Mouse (Mus musculus): Measurements from ENCODE around the gene Snap29. TPM values are rescaled to one million over a fixed set of nuclear protein-coding genes. Genes with fewer than 3 reads are reported as not detected.

Snap29 gene
- total RNA-seq (2014; rRNA removed) (41.9 and 43.2 TPM in 2 replicates), polyA plus RNA-seq (2015; fragmentation: Nextera tagmentation; extraction: Ambion mirVana) (14.5 and 19.9 TPM in 2 replicates)

- peak; percentile 99 for DNase-seq
- Histone ChIP-seq H3K9me3 (ENCODE audit: low read length) (no peaks in the 10 kb centered on the region), H3K4me1 (ENCODE audit: insufficient read depth) (peaks cover 21% of the 10 kb centered on the region), H3K36me3 (ENCODE audit: insufficient read depth) (0 out of 2 replicates have a peak, but pooled peaks cover 8% of the 10 kb centered on the region), H3K4me2 (ENCODE audit: low read depth) (peak within 1 kb of the TSS; percentile 58), H3K27me3 (ENCODE audit: insufficient read depth, low read length) (no peaks in the 10 kb centered on the region), H3K27ac (ENCODE audit: low read depth, low read length) (peak within 1 kb of the TSS; percentile 87), H3K9ac (peak within 1 kb of the TSS; percentile 85), H3K4me3 (ENCODE audit: low read depth, low read length) (peak within 1 kb of the TSS; percentile 60)
- ATAC-seq, result peak; percentile 97
- 3% methylated on average over 63 of the region's 69 CpGs for WGBS
- TF ChIP-seq CTCF (IDR thresholded peaks at IDR 0.05; ENCODE audit: low read depth), result no peak; the same call in 1 of the 2 replicates
These were observed at the start of gene Snap29, which contains the start of gene Pi4ka for GRCm38 (mm10) chr16:17405736-17406443. TSS of gene Snap29 (plus strand) at chr16:17405986. TSS of gene Pi4ka (minus strand) at chr16:17406314.

- no peaks in the 10 kb centered on the region for H3K27me3 ChIP-seq (ENCODE audit: insufficient read depth, low read length)
- no peaks in the 10 kb centered on the region for H3K4me1 ChIP-seq (ENCODE audit: insufficient read depth)
- H3K4me3 ChIP-seq (ENCODE audit: low read depth, low read length), result no peak overlapping the region
- 89% methylated on average over 6 of the region's 6 CpGs for WGBS
- peaks cover 72% of the 10 kb centered on the region for H3K36me3 ChIP-seq (ENCODE audit: insufficient read depth)
- no peak for TF ChIP-seq CTCF (IDR thresholded peaks at IDR 0.05; ENCODE audit: low read depth)
- DNase-seq (no peak), ATAC-seq (no peak)
- H3K4me2 ChIP-seq (ENCODE audit: low read depth), result no peak overlapping the region
- no peak overlapping the region for H3K9ac ChIP-seq
- no peaks in the 10 kb centered on the region for H3K9me3 ChIP-seq (ENCODE audit: low read length)
- no peak overlapping the region for H3K27ac ChIP-seq (ENCODE audit: low read depth, low read length)
These were observed 49.8 kb upstream of the Snap29 start for GRCm38 (mm10) chr16:17356031-17356430.

GRCm38 (mm10) chr16:17358787-17359186 lies 47.0 kb upstream of the Snap29 start:
- H3K36me3 ChIP-seq (ENCODE audit: insufficient read depth), result peaks cover 65% of the 10 kb centered on the region
- H3K27me3 ChIP-seq (ENCODE audit: insufficient read depth, low read length), result no peaks in the 10 kb centered on the region
- H3K9ac ChIP-seq, result no peak overlapping the region
- no peaks in the 10 kb centered on the region for H3K4me1 ChIP-seq (ENCODE audit: insufficient read depth)
- TF ChIP-seq CTCF (IDR thresholded peaks at IDR 0.05; ENCODE audit: low read depth), result no peak
- no peaks in the 10 kb centered on the region for H3K9me3 ChIP-seq (ENCODE audit: low read length)
- H3K4me2 ChIP-seq (ENCODE audit: low read depth), result no peak overlapping the region
- H3K27ac ChIP-seq (ENCODE audit: low read depth, low read length), result no peak overlapping the region
- H3K4me3 ChIP-seq (ENCODE audit: low read depth, low read length), result no peak overlapping the region
- ATAC-seq, result no peak
- no peak for DNase-seq
- WGBS, result over 99% methylated on average over 4 of the region's 4 CpGs

- Histone ChIP-seq H3K4me2 (ENCODE audit: low read depth) (no peak overlapping the region), H3K9ac (no peak overlapping the region), H3K27me3 (ENCODE audit: insufficient read depth, low read length) (no peaks in the 10 kb centered on the region), H3K4me3 (ENCODE audit: low read depth, low read length) (no peak overlapping the region), H3K27ac (ENCODE audit: low read depth, low read length) (no peak overlapping the region), H3K36me3 (ENCODE audit: insufficient read depth) (peaks cover 50% of the 10 kb centered on the region), H3K4me1 (ENCODE audit: insufficient read depth) (no peaks in the 10 kb centered on the region), H3K9me3 (ENCODE audit: low read length) (no peaks in the 10 kb centered on the region)
- no peak for TF ChIP-seq CTCF (IDR thresholded peaks at IDR 0.05; ENCODE audit: low read depth)
- no peak for DNase-seq
- no peak for ATAC-seq
- WGBS, result 93% methylated on average over 4 of the region's 4 CpGs
These were observed 23.5 kb upstream of the Snap29 start for GRCm38 (mm10) chr16:17382306-17382705.

- Histone ChIP-seq H3K4me2 (ENCODE audit: low read depth) (no peak overlapping the region), H3K4me3 (ENCODE audit: low read depth, low read length) (no peak overlapping the region), H3K9ac (no peak overlapping the region), H3K27me3 (ENCODE audit: insufficient read depth, low read length) (no peaks in the 10 kb centered on the region), H3K36me3 (ENCODE audit: insufficient read depth) (peaks cover 50% of the 10 kb centered on the region), H3K27ac (ENCODE audit: low read depth, low read length) (no peak overlapping the region), H3K9me3 (ENCODE audit: low read length) (no peaks in the 10 kb centered on the region), H3K4me1 (ENCODE audit: insufficient read depth) (no peaks in the 10 kb centered on the region)
- WGBS, result 89% methylated on average over 2 of the region's 2 CpGs
- DNase-seq (no peak), ATAC-seq (no peak)
- TF ChIP-seq CTCF (IDR thresholded peaks at IDR 0.05; ENCODE audit: low read depth), result no peak
These were observed 22.0 kb upstream of the Snap29 start for GRCm38 (mm10) chr16:17383594-17384326.

GRCm38 (mm10) chr16:17392784-17393183 lies 13.0 kb upstream of the Snap29 start:
- Histone ChIP-seq H3K9me3 (ENCODE audit: low read length) (no peaks in the 10 kb centered on the region), H3K4me2 (ENCODE audit: low read depth) (no peak overlapping the region), H3K9ac (no peak overlapping the region), H3K27me3 (ENCODE audit: insufficient read depth, low read length) (no peaks in the 10 kb centered on the region), H3K4me3 (ENCODE audit: low read depth, low read length) (no peak overlapping the region), H3K4me1 (ENCODE audit: insufficient read depth) (no peaks in the 10 kb centered on the region), H3K27ac (ENCODE audit: low read depth, low read length) (no peak overlapping the region), H3K36me3 (ENCODE audit: insufficient read depth) (no peaks in the 10 kb centered on the region)
- WGBS, result 66% methylated on average over 4 of the region's 4 CpGs
- ATAC-seq, result no peak
- no peak for DNase-seq
- no peak for TF ChIP-seq CTCF (IDR thresholded peaks at IDR 0.05; ENCODE audit: low read depth)

- Histone ChIP-seq H3K4me1 (ENCODE audit: insufficient read depth) (peaks cover 21% of the 10 kb centered on the region), H3K27ac (ENCODE audit: low read depth, low read length) (no peak overlapping the region), H3K9me3 (ENCODE audit: low read length) (no peaks in the 10 kb centered on the region), H3K4me3 (ENCODE audit: low read depth, low read length) (no peak overlapping the region), H3K27me3 (ENCODE audit: insufficient read depth, low read length) (no peaks in the 10 kb centered on the region), H3K4me2 (ENCODE audit: low read depth) (no peak overlapping the region), H3K9ac (no peak overlapping the region), H3K36me3 (ENCODE audit: insufficient read depth) (no peaks in the 10 kb centered on the region)
- peak; percentile 65 for TF ChIP-seq CTCF (IDR thresholded peaks at IDR 0.05; ENCODE audit: low read depth)
- ATAC-seq, result no peak
- DNase-seq, result peak; percentile 19
- WGBS, result 76% methylated on average over 1 of the region's 1 CpGs
These were observed 2.9 kb upstream of the Snap29 start for GRCm38 (mm10) chr16:17402855-17403254.
